Mouse (Mus musculus) liver, embryonic 12.5 days (tissue): ENCODE measurements at regions not wholly inside any gene's neighbourhood (a gene's known extent, or its start where the extent isn't known, plus 50 kb on each side); places are given as distances from the start of the nearest gene placed in this dataset.

Source experiments
- ATAC-seq: fragments of 200-750 bp; cut with Nextera tagmentation; 2 replicates; pipeline ENCODE4 v1.8.0; 2017; ENCODE audit warnings: moderate number of reproducible peaks, mild to moderate bottlenecking, moderate library complexity
- H3K27ac ChIP-seq: fragments of 300-500 bp; sonication (generic); 2 replicates; pipeline ENCODE4 v1.5.1; 2016; ENCODE audit warnings: mild to moderate bottlenecking
- H3K27me3 ChIP-seq: fragments of 300-500 bp; sonication (generic); replicated peaks from 2 replicates; pipeline ENCODE4 v1.6.1; 2016; ENCODE audit warnings: mild to moderate bottlenecking, moderate library complexity
- H3K36me3 ChIP-seq: fragments of 300-500 bp; sonication (generic); 2 replicates; pipeline ENCODE4 v1.6.1; 2016; ENCODE audit warnings: mild to moderate bottlenecking, moderate library complexity
- H3K4me1 ChIP-seq: fragments of 300-500 bp; sonication (generic); 2 replicates; pipeline ENCODE4 v1.6.1; 2016
- H3K4me2 ChIP-seq: fragments of 300-500 bp; sonication (generic); 2 replicates; pipeline ENCODE4 v1.6.1; 2016; ENCODE audit warnings: mild to moderate bottlenecking, moderate library complexity
- H3K4me3 ChIP-seq: fragments of 300-500 bp; sonication (generic); 2 replicates; pipeline ENCODE4 v1.5.1; 2016; ENCODE audit warnings: mild to moderate bottlenecking, moderate library complexity
- H3K9ac ChIP-seq: fragments of 300-500 bp; sonication (generic); 2 replicates; pipeline ENCODE4 v1.6.1; 2016; ENCODE audit warnings: mild to moderate bottlenecking, moderate library complexity
- H3K9me3 ChIP-seq: fragments of 300-500 bp; sonication (generic); replicated peaks from 2 replicates; pipeline ENCODE4 v1.6.1; 2016; ENCODE audit warnings: mild to moderate bottlenecking, moderate library complexity
- WGBS: fragments of 180-500 bp; shearing (Covaris S2); methylation state at CpG from one replicate; pipeline ENCODE4 v1.1.7; 2016; ENCODE audit not compliant: insufficient replicate concordance; 5-methylcytosine and 5-hydroxymethylcytosine counted together

GRCm38 (mm10) chr1:130276005-130276404 lies 146.8 kb downstream of the Cd55b start:
- peak; percentile 47; the same call in 1 of the 2 replicates for ATAC-seq
- Histone ChIP-seq H3K4me3 (no peak overlapping the region), H3K4me1 (peaks cover 27% of the 10 kb centered on the region), H3K9me3 (peaks cover 6% of the 10 kb centered on the region; the same call in 1 of the 2 replicates), H3K36me3 (no peaks in the 10 kb centered on the region), H3K9ac (no peak overlapping the region), H3K4me2 (no peak overlapping the region), H3K27me3 (no peaks in the 10 kb centered on the region), H3K27ac (no peak overlapping the region)
- WGBS = 43% methylated on average over 2 of the region's 2 CpGs

- H3K27me3 ChIP-seq = no peaks in the 10 kb centered on the region
- H3K9me3 ChIP-seq = peaks cover 6% of the 10 kb centered on the region; the same call in 1 of the 2 replicates
- no peak overlapping the region for H3K4me2 ChIP-seq
- ATAC-seq = no peak
- H3K4me1 ChIP-seq = peaks cover 27% of the 10 kb centered on the region
- WGBS = 42% methylated on average over 4 of the region's 4 CpGs
- no peak overlapping the region for H3K27ac ChIP-seq
- H3K36me3 ChIP-seq = no peaks in the 10 kb centered on the region
- H3K4me3 ChIP-seq = no peak overlapping the region
- no peak overlapping the region for H3K9ac ChIP-seq
Observed at GRCm38 (mm10) chr1:130274470-130274869, 148.3 kb downstream of the Cd55b start.

GRCm38 (mm10) chr1:130270457-130270856 lies 152.4 kb downstream of the Cd55b start:
- whole genome bisulfite sequencing = 73% methylated on average over 2 of the region's 2 CpGs
- no peak for ATAC-seq
- Histone ChIP-seq H3K36me3 (no peaks in the 10 kb centered on the region), H3K9ac (no peak overlapping the region), H3K4me1 (peaks cover 5% of the 10 kb centered on the region; the same call in 1 of the 2 replicates), H3K27ac (no peak overlapping the region), H3K9me3 (no peaks in the 10 kb centered on the region), H3K4me3 (no peak overlapping the region), H3K27me3 (no peaks in the 10 kb centered on the region), H3K4me2 (no peak overlapping the region)
